Mouse (Mus musculus) cortical plate, adult 2 months (tissue): ENCODE measurements around the gene Grsf1. TPM values are rescaled to one million over a fixed set of nuclear protein-coding genes. Genes with fewer than 3 reads are reported as not detected.

ENCODE experiments used
- H3K27ac ChIP-seq: fragments of 200-500 bp; 2 replicates; pipeline ENCODE4 v1.5.1; 2012; ENCODE audit warnings: low read length, control low read depth, inconsistent platforms; ENCODE audit not compliant: insufficient read depth
- H3K4me1 ChIP-seq: fragments of 200-500 bp; 2 replicates; pipeline ENCODE4 v1.6.1; 2011; ENCODE audit warnings: low read length; ENCODE audit not compliant: control insufficient read depth, insufficient read depth
- H3K4me3 ChIP-seq: fragments of 200-500 bp; 2 replicates; pipeline ENCODE4 v1.5.1; 2011; ENCODE audit warnings: mild to moderate bottlenecking, low read length, control low read depth; ENCODE audit not compliant: insufficient read depth
- CTCF ChIP-seq: fragments of 200-500 bp; IDR thresholded peaks from 2 replicates; pipeline ENCODE4 v1.5.1; 2011; ENCODE audit warnings: mild to moderate bottlenecking, control low read depth, low read length; ENCODE audit not compliant: insufficient read depth; ENCODE audit errors: extremely low read depth
- POLR2A ChIP-seq: fragments of 200-500 bp; IDR thresholded peaks from 2 replicates; pipeline ENCODE4 v1.6.1; 2011; ENCODE audit warnings: mild to moderate bottlenecking, low read length, control low read depth; ENCODE audit not compliant: insufficient read depth; ENCODE audit errors: extremely low read depth
- polyA plus RNA-seq: library from polyadenylated mRNA; depleted of rRNA; stranded (reverse); fragments of >200 nt; gene quantifications from 2 replicates; pipeline ENCODE4 v1.2.3, GENCODE M21; 2012; rRNA removed

Grsf1 gene
- polyA plus RNA-seq, 1 experiment: 80.1 TPM

GRCm38 (mm10) chr5:88630883-88631282 lies 45.1 kb downstream of the Grsf1 start:
- H3K4me3 ChIP-seq: no peak overlapping the region
- no peak overlapping the region for H3K27ac ChIP-seq
- no peaks in the 10 kb centered on the region for H3K4me1 ChIP-seq
- TF ChIP-seq POLR2A (no peak), CTCF (no peak)

DNA sequence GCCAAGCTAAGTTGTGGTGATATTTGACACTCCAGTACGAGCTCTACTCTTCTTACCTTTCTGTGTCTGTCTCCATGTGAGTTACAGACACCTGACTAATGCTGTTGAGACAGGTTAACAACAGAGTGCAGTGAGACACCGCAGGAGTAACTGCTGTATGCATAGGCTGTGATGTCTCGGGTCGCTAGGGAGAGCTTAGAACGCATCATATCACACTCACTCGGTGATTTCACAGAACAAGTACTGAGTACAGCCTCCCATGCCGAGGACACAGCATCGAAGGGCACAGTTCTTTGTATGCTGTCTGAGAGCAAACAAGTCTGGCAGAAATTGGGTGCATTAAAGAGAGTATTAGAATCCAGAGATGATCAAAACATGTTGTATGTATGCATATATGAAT lies 46.0 kb downstream of the Grsf1 start:
- Histone ChIP-seq H3K4me1 (no peaks in the 10 kb centered on the region), H3K4me3 (no peak overlapping the region), H3K27ac (no peak overlapping the region)
- TF ChIP-seq POLR2A: no peak
- no peak for TF ChIP-seq CTCF

DNA sequence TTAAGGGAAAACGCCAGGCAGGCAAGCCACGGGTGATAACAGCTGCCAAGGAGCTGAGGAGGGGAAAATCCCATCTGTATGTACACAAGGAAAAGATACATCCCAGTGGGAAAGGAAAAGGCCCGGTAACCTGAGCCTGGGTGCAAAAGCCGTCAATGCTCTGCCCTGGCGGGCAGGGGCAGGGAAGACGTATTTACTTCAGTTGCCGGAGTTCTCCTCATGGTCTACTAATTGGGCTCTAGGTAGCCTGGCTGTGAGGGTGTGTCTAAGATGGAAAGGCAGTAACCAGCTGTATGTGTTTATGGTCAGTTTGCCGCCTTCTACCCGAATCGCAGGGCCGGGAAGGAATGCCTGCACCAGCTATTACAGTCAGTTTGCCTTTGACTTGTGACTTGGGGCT lies 46.8 kb downstream of the Grsf1 start:
- TF ChIP-seq CTCF (no peak), POLR2A (no peak)
- no peak overlapping the region for H3K4me3 ChIP-seq
- no peak overlapping the region for H3K27ac ChIP-seq
- no peaks in the 10 kb centered on the region for H3K4me1 ChIP-seq

- Histone ChIP-seq H3K4me1 (no peaks in the 10 kb centered on the region), H3K4me3 (no peak overlapping the region), H3K27ac (no peak overlapping the region)
- TF ChIP-seq POLR2A (no peak), CTCF (no peak)
These were observed 48.4 kb downstream of the Grsf1 start for GRCm38 (mm10) chr5:88627545-88627944.

GRCm38 (mm10) chr5:88616988-88617387 lies 59.0 kb downstream of the Grsf1 start:
- no peak for TF ChIP-seq CTCF
- TF ChIP-seq POLR2A: no peak

GRCm38 (mm10) chr5:88614129-88614528 lies 61.8 kb downstream of the Grsf1 start:
- TF ChIP-seq CTCF: no peak
- TF ChIP-seq POLR2A: no peak
- Histone ChIP-seq H3K27ac (no peak overlapping the region), H3K4me3 (no peak overlapping the region), H3K4me1 (no peaks in the 10 kb centered on the region)

More at GRCm38 (mm10) chr5:88616988-88617387, 59.0 kb downstream of the Grsf1 start:
- Histone ChIP-seq H3K4me3 (no peak overlapping the region), H3K27ac (no peak overlapping the region), H3K4me1 (no peaks in the 10 kb centered on the region)

Other genes starting within 250 kb of the Grsf1 start
- gene Ambn, start 220.2 kb downstream of the Grsf1 start, polyA plus RNA-seq: not detected in 2 replicates
- gene Enam, start 188.2 kb downstream of the Grsf1 start, polyA plus RNA-seq: not detected in 2 replicates
- 1.4 and 1.9 TPM in 2 replicates for gene Jchain, start 148.3 kb downstream of the Grsf1 start, polyA plus RNA-seq
- 25.1 and 27.5 TPM in 2 replicates for gene Utp3, start 121.7 kb downstream of the Grsf1 start, polyA plus RNA-seq
- gene Rufy3, start 111.1 kb downstream of the Grsf1 start, polyA plus RNA-seq: 102 and 103 TPM in 2 replicates
- gene Mob1b, start 44.7 kb upstream of the Grsf1 start, polyA plus RNA-seq: 11.4 and 11.9 TPM in 2 replicates
- 15.7 and 16.6 TPM in 2 replicates for gene Dck, start 88.8 kb upstream of the Grsf1 start, polyA plus RNA-seq
- 48.1 and 53.7 TPM in 2 replicates for gene Slc4a4, start 210.6 kb upstream of the Grsf1 start, polyA plus RNA-seq